Mouse (Mus musculus) thymus, adult 18-20 months (tissue): ENCODE data around the gene Naglu.
A peak's percentile ranks its signal among the peaks of the same experiment; 100 is the strongest.

Source experiments
- DNase-seq, 2 experiments: peaks; one replicate each; pipeline ENCODE4 v3.0.0; 2022; ENCODE audit warnings: mixed read lengths in 2 of 2

The Naglu gene

DNA sequence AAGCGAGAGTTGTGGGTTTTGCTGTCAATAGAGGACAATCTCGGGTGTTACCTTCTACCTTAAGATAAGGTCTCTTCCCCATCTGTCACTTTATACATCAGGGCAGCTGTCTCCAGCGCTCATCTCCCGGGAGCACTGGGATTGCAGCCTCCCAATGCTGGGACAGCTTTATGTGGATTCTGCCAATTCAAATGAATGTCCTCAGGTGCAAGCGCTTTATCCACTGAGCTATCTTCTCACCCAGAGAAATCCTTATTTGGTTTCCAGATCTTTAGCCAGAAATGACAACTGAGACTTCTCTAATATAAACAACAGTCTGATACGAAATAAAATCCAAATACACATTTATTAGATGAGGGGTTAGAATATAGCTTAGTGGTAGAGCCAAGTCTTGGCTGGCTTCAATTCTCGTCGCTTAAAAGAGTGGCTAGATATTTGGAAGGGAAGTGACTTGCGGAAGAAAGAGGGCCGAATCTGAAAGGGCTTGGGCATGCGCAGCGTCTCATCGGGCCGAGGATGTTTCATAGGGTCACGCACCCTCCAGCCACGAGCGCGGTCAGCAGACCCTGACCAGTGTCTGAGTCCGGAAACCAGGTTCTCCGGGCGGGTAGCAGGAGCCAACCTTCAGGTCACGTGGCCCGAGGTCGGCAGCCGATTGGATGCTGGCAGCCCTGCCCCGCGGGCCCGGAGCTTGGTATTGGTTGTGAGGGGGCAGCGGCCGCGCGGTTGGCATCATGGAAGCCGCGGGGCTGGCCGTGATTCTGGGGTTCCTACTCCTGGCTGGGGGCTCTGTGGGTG lies at the start of gene Naglu:
Naglu (plus strand) TSS at position 622 of the 798 bp plus-strand sequence.
- peak; percentile 90 for DNase-seq

GRCm38 (mm10) chr11:101023371-101023770 lies 46.4 kb upstream of the Naglu start:
- no peak for DNase-seq

DNA sequence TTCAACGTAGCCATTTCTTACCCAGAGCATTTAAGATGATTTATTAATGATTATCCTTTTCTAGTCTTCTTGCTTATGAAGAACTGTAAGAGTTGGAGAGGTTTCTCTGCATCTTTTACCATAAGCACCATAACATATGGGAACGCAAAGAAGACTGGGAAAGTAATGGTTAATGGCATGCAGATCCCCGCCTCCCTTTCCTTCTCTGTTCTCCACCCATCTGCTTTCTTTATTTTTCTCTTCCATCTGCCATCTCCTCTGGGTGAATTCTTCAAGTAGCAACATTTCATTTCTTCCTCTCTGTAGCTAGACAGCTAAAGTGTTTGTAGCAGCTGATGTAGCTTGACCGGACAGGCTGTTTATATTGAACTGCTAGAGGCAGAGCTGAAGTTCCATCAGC lies 45.8 kb upstream of the Naglu start:
- no peak for DNase-seq

DNA sequence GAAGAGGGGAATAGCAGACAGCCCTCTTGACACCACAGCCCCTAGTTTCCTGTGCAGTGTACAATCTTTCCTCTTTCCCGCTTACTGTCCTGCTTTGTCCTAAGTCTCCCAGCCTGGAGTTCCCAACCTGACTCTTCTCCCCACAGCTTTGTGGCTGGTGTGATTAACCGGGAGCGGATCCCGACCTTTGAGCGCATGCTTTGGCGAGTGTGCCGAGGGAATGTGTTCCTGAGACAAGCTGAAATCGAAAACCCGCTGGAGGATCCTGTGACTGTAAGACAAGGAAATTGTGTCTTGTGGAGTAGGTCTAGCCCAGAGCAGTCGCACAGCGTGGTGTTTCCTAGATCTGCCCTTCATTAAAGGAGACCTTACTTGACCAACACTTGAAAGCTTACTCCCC lies 42.7 kb upstream of the Naglu start:
- DNase-seq: no peak

GRCm38 (mm10) chr11:101029320-101029719 lies 40.5 kb upstream of the Naglu start:
- DNase-seq: no peak

DNA sequence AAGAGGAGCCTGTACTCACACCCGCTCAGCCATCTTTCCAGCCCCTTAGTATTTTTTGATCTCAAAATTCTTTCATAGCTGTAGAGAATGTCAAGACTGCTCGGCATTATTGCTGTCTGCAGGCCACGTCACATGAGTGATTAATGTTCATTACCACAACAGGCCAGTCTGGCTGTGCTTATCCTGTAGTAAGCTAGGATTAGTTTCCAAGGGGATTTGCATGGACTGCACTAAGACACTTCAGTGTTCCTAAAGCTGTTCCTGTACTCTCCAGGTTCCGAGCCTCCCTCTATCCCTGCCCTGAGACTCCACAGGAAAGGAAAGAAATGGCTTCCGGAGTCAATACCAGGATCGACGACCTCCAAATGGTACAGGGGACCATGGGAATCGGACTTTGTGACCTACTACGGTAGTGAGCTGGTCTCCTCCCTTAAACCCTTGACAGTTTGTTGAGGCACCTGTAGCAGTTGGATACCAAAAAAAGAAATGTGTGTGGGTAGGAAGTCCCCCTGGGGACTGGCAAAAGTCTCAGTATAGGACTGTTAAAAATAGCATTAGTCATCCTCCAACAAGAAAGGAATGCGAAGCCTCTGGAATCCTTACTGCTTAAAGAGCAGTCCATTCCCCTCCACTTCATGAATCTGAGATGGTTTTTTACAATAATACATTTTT lies 39.5 kb upstream of the Naglu start:
- no peak for DNase-seq

DNA sequence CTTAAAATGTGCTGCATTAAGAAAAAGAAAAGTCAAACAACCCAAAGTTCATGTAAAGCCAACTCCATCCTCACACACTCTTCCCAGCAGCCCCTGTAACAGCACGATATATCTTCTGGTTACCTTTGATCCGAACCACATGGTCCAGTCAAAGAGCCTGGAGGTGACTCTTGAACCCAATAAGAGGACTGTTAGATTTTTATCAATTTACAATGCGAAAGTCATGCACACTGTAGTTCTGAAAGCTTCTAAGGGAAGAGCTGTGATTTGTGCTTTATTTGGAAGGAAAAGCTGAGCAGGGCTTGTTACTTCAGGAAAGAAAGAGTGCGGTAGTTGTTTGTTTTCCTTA lies 39.0 kb upstream of the Naglu start:
- DNase-seq: no peak

- DNase-seq: no peak
Observed at GRCm38 (mm10) chr11:101031470-101031869, 38.3 kb upstream of the Naglu start.

- no peak for DNase-seq
Observed at GRCm38 (mm10) chr11:101033856-101034500, 35.8 kb upstream of the Naglu start.

DNA sequence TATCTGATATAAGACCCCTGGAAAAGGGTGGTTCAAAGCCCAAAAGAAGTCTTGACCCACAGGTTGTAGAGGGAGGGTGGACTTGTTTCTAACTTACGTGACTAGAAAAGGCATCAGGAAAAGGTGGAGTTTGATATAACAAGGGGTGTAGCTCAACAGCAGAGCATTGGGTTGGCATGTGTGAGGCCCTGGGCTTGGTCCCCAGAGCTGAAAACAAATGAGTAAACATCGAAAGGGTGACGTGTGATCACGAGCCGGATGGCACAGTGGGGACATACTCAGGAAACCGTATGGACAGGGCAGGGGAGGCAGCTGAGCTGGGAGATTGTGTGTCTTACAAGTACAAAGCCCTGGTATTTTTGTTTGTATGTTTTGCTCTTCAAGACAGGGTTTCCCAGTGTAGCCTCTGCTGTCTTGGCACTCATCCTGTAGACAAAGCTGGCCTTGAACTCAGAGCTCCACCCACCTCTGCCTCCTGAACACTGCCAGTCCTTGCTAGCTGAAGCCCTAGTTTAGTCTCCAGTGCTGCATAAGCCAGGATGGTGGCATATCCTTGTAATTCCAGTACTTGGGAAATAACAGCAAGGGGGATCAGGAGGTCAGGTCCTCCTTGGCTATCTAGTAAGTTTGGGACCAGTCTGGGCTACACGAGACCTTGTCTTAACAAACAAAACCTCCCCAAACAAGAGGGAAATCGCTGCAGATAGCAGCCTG lies 35.0 kb upstream of the Naglu start:
- DNase-seq: no peak

GRCm38 (mm10) chr11:101035328-101035695 lies 34.5 kb upstream of the Naglu start:
- DNase-seq: no peak

DNA sequence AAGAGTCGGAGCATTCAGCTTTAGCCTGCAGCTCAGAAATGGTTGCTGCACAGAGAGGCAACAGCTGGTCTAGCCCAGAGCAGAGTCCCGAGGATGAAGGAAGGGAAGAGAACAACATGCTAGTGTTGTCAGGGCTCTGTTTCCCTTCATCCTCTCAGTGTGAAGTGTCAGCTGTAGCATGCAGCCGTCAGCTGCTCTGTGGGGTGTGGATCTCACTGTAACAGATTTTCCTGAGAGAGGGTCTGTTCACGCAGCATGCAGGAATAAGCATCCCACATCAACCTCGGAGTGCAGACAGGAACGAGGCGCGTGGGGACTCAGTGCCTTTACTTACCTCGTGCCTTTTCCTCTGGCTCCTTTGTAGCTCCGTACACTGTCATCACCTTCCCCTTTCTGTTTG lies 32.0 kb upstream of the Naglu start:
- no peak for DNase-seq

DNA sequence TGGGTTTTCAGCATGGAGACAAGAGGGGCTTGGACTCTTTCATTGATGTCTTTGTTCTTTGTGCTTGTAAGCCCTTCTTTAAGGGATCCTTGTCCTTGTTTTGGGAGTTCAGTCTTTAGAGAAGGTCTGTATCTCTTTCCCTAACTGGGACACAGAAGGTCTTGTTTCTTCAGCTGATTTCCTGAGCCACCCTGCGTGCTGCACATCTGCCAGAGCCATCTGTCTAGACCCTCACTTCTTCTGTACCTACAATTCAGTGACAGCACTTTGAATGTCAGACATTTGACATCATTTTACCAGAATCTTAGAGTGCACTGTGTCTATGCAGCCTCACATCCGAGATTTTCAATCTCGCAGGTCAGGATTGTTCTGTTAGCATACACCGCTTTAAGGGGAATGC lies 24.0 kb upstream of the Naglu start:
- DNase-seq: no peak

DNA sequence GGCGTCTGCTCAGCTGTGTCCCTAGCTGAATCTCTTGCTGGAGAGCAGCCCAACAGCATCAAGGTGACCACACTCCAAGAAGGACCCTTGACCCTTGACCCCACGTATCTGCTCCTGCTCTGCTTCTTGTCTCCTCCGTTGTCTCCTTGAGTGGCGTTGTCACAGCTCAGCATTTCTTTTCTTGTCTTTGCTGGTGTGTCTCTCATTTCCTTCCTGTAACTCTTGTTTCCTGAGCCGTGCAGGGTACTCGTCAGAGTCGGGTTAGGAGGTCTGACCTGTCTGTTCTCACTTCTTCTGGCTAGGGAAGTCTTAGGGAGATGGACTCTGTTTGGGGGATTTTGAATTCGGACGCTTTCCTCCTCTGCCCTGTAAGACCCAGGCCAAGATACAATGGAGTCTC lies 23.4 kb upstream of the Naglu start:
- no peak for DNase-seq

- no peak for DNase-seq
Observed at GRCm38 (mm10) chr11:101047502-101047901, 22.3 kb upstream of the Naglu start.

GRCm38 (mm10) chr11:101050359-101050758 lies 19.5 kb upstream of the Naglu start:
- no peak for DNase-seq

GRCm38 (mm10) chr11:101051051-101051493 lies 18.7 kb upstream of the Naglu start:
- no peak for DNase-seq

DNA sequence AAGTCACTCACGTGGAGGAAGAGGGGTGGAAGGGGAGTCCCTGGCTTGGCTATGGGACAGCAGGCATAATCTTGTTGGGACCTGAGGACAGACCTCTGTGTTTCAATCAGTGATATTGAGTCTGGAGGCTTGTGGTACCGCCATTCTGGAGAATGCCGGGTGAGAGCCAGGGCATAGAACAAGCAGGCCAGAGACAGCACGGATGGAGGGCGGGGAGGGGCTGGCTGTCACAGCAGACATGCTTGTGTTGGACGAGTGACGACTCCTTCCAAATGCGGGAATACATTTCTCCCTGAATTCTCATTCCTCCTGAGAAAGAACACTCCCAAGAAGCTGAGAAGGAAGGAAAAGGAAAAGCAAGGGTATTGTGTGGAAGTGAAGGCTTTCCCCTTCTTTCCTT lies 18.2 kb upstream of the Naglu start:
- DNase-seq: no peak

GRCm38 (mm10) chr11:101052751-101053473 lies 16.9 kb upstream of the Naglu start:
- DNase-seq: no peak

DNA sequence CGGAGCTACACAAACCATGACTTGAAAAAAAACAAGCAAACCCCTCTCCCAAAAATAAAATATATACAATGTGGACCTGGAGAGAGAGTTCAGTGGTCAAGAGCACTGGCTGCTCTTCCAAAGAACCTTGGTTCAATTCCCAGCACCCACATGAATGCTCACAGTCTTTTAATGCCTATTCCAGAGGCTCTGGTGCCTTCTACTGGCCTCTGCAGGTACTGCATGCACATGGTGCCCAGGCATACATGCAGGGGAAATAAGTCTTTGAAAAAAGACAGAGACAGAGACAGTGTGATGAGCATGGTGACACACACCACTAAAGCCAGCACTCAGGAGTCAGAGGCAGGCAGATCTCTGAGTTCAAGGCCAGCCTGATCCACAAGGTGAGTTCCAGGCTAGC lies 15.8 kb upstream of the Naglu start:
- DNase-seq: no peak

DNA sequence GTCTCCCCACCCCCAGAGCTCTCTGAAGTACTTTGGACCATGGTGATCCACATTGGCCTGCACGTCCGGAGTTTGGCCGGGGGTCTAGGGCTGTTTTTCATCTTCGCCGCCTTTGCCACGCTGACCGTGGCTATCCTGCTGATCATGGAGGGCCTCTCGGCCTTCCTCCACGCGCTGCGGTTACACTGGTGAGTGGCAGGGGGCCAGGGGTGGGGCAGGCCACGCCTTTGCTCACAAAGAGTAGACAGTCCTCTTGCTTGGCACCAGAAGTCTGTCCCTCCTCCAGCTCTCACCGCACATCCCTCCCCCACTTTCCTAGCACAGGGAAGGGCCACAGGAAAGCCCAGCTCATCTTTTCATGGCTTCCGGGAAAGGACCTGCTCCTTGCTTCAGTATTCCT lies 14.4 kb upstream of the Naglu start:
- no peak for DNase-seq

GRCm38 (mm10) chr11:101056885-101057284 lies 12.9 kb upstream of the Naglu start:
- DNase-seq: no peak

DNA sequence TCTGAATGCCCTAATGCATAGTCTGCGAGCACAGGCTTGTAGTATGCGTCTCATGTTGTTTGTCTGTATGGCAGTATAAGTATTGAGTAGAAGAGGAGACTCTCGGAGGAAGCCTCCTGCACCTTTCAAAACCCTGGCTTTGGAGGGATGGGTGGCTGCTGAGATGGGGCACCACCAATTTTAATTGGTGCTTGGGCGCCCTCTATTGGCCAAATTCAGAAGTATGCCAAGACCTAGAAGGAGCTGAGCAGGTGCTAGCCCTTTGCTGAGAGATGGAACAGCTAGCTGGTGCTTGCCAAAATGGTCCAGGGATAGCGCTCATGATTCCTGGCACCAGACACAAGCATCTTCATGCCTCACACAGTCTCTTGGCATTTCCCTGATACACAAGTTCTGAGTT lies 12.0 kb upstream of the Naglu start:
- peak; percentile 62 to 75 for DNase-seq
